Mouse (Mus musculus): ENCODE data around the gene 4932438H23Rik.
A peak's percentile ranks its signal among the peaks of the same experiment; 100 is the strongest.

4932438H23Rik gene

GRCm38 (mm10) chr16:91055150-91055549 lies 39.8 kb downstream of the 4932438H23Rik start:
- peak; percentile 35 for DNase-seq

- no peak for DNase-seq
Observed at GRCm38 (mm10) chr16:91053599-91053998, 41.3 kb downstream of the 4932438H23Rik start.

GRCm38 (mm10) chr16:91045511-91045910 lies 49.4 kb downstream of the 4932438H23Rik start:
- DNase-seq = peak; percentile 41

GRCm38 (mm10) chr16:91044270-91045182 lies 50.4 kb downstream of the 4932438H23Rik start, which contains the start of gene Paxbp1:
TSS of gene Paxbp1 (minus strand) at chr16:91044543.
- DNase-seq = peak; percentile 98

- peak; percentile 76 for DNase-seq
Observed at GRCm38 (mm10) chr16:91043461-91044248, 51.3 kb downstream of the 4932438H23Rik start.

- no peak for DNase-seq
Observed at GRCm38 (mm10) chr16:91042640-91043039, 52.3 kb downstream of the 4932438H23Rik start.

GRCm38 (mm10) chr16:91035866-91036265 lies 59.1 kb downstream of the 4932438H23Rik start:
- DNase-seq = no peak

GRCm38 (mm10) chr16:91030751-91031150 lies 64.2 kb downstream of the 4932438H23Rik start:
- no peak for DNase-seq

GRCm38 (mm10) chr16:91029901-91030300 lies 65.0 kb downstream of the 4932438H23Rik start:
- no peak for DNase-seq

- DNase-seq = no peak
Observed at GRCm38 (mm10) chr16:91029161-91029743, 65.7 kb downstream of the 4932438H23Rik start.

GRCm38 (mm10) chr16:91026290-91026689 lies 68.6 kb downstream of the 4932438H23Rik start:
- no peak for DNase-seq

GRCm38 (mm10) chr16:91023384-91023783 lies 71.5 kb downstream of the 4932438H23Rik start:
- no peak for DNase-seq

- DNase-seq = no peak
Observed at GRCm38 (mm10) chr16:91020842-91021483, 74.0 kb downstream of the 4932438H23Rik start.

- DNase-seq = no peak
Observed at GRCm38 (mm10) chr16:91019476-91019875, 75.4 kb downstream of the 4932438H23Rik start.

- DNase-seq = no peak
Observed at GRCm38 (mm10) chr16:91015761-91016160, 79.2 kb downstream of the 4932438H23Rik start.

GRCm38 (mm10) chr16:91011847-91012246 lies 83.1 kb downstream of the 4932438H23Rik start:
- no peak for DNase-seq

GRCm38 (mm10) chr16:91011021-91011683 lies 83.8 kb downstream of the 4932438H23Rik start, which contains the start of gene Synj1:
TSS of gene Synj1 (minus strand) at chr16:91011308.
- DNase-seq = peak; percentile 94

GRCm38 (mm10) chr16:91010581-91011020 lies 84.3 kb downstream of the 4932438H23Rik start:
- DNase-seq = no peak

- DNase-seq = no peak
Observed at GRCm38 (mm10) chr16:91009942-91010529, 84.9 kb downstream of the 4932438H23Rik start.

GRCm38 (mm10) chr16:91004915-91005538 lies 89.9 kb downstream of the 4932438H23Rik start:
- DNase-seq = peak; percentile 20
